ENCODE assay signal across 8 mouse cellular contexts in genomic region chr19:46763356-46763755, GRCm38 (mm10). TPM values are rescaled to one million over a fixed set of nuclear protein-coding genes. Genes with fewer than 3 reads are reported as not detected.
DNase-seq lines count a peak whose midpoint lies in the region; ATAC-seq and TF ChIP-seq lines count a peak whose summit lies in the region.

No protein-coding gene starts in this region.

- TF ChIP-seq POLR2A in limb, embryonic 14.5 days (IDR thresholded peaks at IDR 0.05; ENCODE audit: borderline replicate concordance, extremely low read depth, insufficient read depth, insufficient read length), result no peak

- no peaks in the 10 kb centered on the region for H3K9me3 ChIP-seq in lung, postnatal 0 days (ENCODE audit: low read length)
- no peaks in the 10 kb centered on the region for H3K9me3 ChIP-seq in limb, embryonic 14.5 days (ENCODE audit: control insufficient read depth, low read length)
- no peaks in the 10 kb centered on the region for H3K9me3 ChIP-seq in stomach, embryonic 15.5 days

- H3K4me1 ChIP-seq in lung, postnatal 0 days (ENCODE audit: insufficient read depth, low read depth, low read length), result peaks cover 13% of the 10 kb centered on the region; the same call in 1 of the 2 replicates
- peaks cover 22% of the 10 kb centered on the region for H3K4me1 ChIP-seq in limb, embryonic 14.5 days (ENCODE audit: control insufficient read depth, insufficient read depth, low read length)
- H3K4me1 ChIP-seq in stomach, embryonic 15.5 days, result peaks cover 13% of the 10 kb centered on the region

- peak overlapping the region; percentile 99 for H3K4me2 ChIP-seq in lung, postnatal 0 days (replicated peaks; ENCODE audit: low read depth, low read length)
- peak overlapping the region; percentile 100 for H3K4me2 ChIP-seq in limb, embryonic 14.5 days (replicated peaks; ENCODE audit: low read depth, low read length, severe bottlenecking)
- peak overlapping the region; percentile 100 for H3K4me2 ChIP-seq in stomach, embryonic 15.5 days

- no peak for TF ChIP-seq CTCF in lung, postnatal 0 days (IDR thresholded peaks at IDR 0.05)

- no peaks in the 10 kb centered on the region for H3K36me3 ChIP-seq in lung, postnatal 0 days (ENCODE audit: insufficient read depth, low read length)
- H3K36me3 ChIP-seq in limb, embryonic 14.5 days (ENCODE audit: control insufficient read depth, insufficient read depth, low read length), result no peaks in the 10 kb centered on the region
- no peaks in the 10 kb centered on the region for H3K36me3 ChIP-seq in stomach, embryonic 15.5 days

- H3K9ac ChIP-seq in lung, postnatal 0 days (replicated peaks; ENCODE audit: low read depth), result no peak overlapping the region
- peak overlapping the region; percentile 67; the same call in 1 of the 2 replicates for H3K9ac ChIP-seq in limb, embryonic 14.5 days (ENCODE audit: low read depth, low read length, severe bottlenecking)
- H3K9ac ChIP-seq in stomach, embryonic 15.5 days, result no peak overlapping the region

- H3K27me3 ChIP-seq in lung, postnatal 0 days (replicated peaks; ENCODE audit: insufficient read depth, low read length), result no peaks in the 10 kb centered on the region
- H3K27me3 ChIP-seq in limb, embryonic 14.5 days (ENCODE audit: control insufficient read depth, insufficient read depth, low read length), result peaks cover 31% of the 10 kb centered on the region
- peaks cover 17% of the 10 kb centered on the region for H3K27me3 ChIP-seq in stomach, embryonic 15.5 days (replicated peaks)

- H3K27ac ChIP-seq in lung, postnatal 0 days (ENCODE audit: low read length), result no peak overlapping the region
- H3K27ac ChIP-seq in limb, embryonic 14.5 days (replicated peaks; ENCODE audit: low read depth, low read length), result no peak overlapping the region
- H3K27ac ChIP-seq in stomach, embryonic 15.5 days, result no peak overlapping the region

- no peak for ATAC-seq in cerebellum, adult (ENCODE audit: insufficient number of reproducible peaks, low FRiP score, low TSS enrichment)
- no peak for ATAC-seq in lung, postnatal 0 days
- no peak for ATAC-seq in limb, embryonic 14.5 days (ENCODE audit: low FRiP score, low read depth)
- ATAC-seq in stomach, embryonic 15.5 days (ENCODE audit: insufficient read depth, low FRiP score, low read depth), result no peak

- H3K4me3 ChIP-seq in lung, postnatal 0 days (ENCODE audit: low read depth, low read length), result peak overlapping the region; percentile 81; the same call in 1 of the 2 replicates
- peak overlapping the region; percentile 86 for H3K4me3 ChIP-seq in limb, embryonic 14.5 days (replicated peaks; ENCODE audit: low read length)
- peak overlapping the region; percentile 94 for H3K4me3 ChIP-seq in stomach, embryonic 15.5 days (replicated peaks)

- TF ChIP-seq EP300 in lung, postnatal 0 days (IDR thresholded peaks at IDR 0.05), result no peak

- 38% methylated on average over 7 of the region's 7 CpGs for WGBS in lung, postnatal 0 days
- 10% methylated on average over 7 of the region's 7 CpGs for WGBS in limb, embryonic 14.5 days
- WGBS in stomach, embryonic 15.5 days, result 32% methylated on average over 7 of the region's 7 CpGs

- peak; percentile 63 to 71 for DNase-seq in cerebellum, postnatal 10 days
- DNase-seq in lung, postnatal 0 days (ENCODE audit: low spot score), result no peak
- DNase-seq in lung, postnatal 14 days, result no peak
- no peak for DNase-seq in limb, embryonic 14.5 days (ENCODE audit: low spot score)
- DNase-seq in gastrocnemius, postnatal 10 days, result no peak
- DNase-seq in urinary bladder, adult 2 months (ENCODE audit: low spot score), result no peak

RNA-seq across cellular contexts. Expression of gene Cnnm2, which starts 2.0 kb away (rescaled TPM):
- polyA plus RNA-seq in lung, postnatal 0 days (2015; fragmentation: Nextera tagmentation; extraction: Ambion mirVana), result 2.4 and 2.8 TPM in 2 replicates
- 6.7 and 9.8 TPM in 2 replicates for polyA plus RNA-seq in limb, embryonic 14.5 days (2012; rRNA removed)
- polyA plus RNA-seq in limb, embryonic 14.5 days (2014; fragmentation: Nextera tagmentation; extraction: Ambion mirVana), result 4.8 TPM in 2 replicates
- polyA plus RNA-seq in stomach, embryonic 15.5 days (2015; fragmentation: Nextera tagmentation; extraction: Ambion mirVana), result 3.1 and 3.9 TPM in 2 replicates
- total RNA-seq in gastrocnemius, postnatal 10 days (2021), result 1 to 10 TPM; 3.6 to 4.5 TPM
- 11.6 and 11.9 TPM in 2 replicates for polyA plus RNA-seq in urinary bladder, adult 2 months (2012; rRNA removed)

RNA-seq across cellular contexts. Expression of gene As3mt, which starts 56.1 kb away (rescaled TPM):
- polyA plus RNA-seq in lung, postnatal 0 days (2015; fragmentation: Nextera tagmentation; extraction: Ambion mirVana), result 27.5 and 27.6 TPM in 2 replicates
- 13.1 and 16.2 TPM in 2 replicates for polyA plus RNA-seq in limb, embryonic 14.5 days (2012; rRNA removed)
- 26.8 and 28.2 TPM in 2 replicates for polyA plus RNA-seq in limb, embryonic 14.5 days (2014; fragmentation: Nextera tagmentation; extraction: Ambion mirVana)
- 28.9 and 33.0 TPM in 2 replicates for polyA plus RNA-seq in stomach, embryonic 15.5 days (2015; fragmentation: Nextera tagmentation; extraction: Ambion mirVana)
- 10 to 100 TPM; 66.4 to 71.2 TPM for total RNA-seq in gastrocnemius, postnatal 10 days (2021)
- 21.9 and 25.0 TPM in 2 replicates for polyA plus RNA-seq in urinary bladder, adult 2 months (2012; rRNA removed)

Comparison
In these comparisons a context has a peak if more than half of its experiments do, and no peak if none do; other contexts are left out.
1. DNase-seq: peak in cerebellum, postnatal 10 days (2 of 2); none in lung, postnatal 0 days (single experiment), lung, postnatal 14 days (single experiment), limb, embryonic 14.5 days (single experiment), gastrocnemius, postnatal 10 days (single experiment) and urinary bladder, adult 2 months (single experiment).
2. Peak in every context shown above with its lines, with median percentiles within 50 percentile points of each other: H3K4me2 ChIP-seq and H3K4me3 ChIP-seq.